ENCODE assay signal across 20 mouse cellular contexts in genomic region chr14:31006779-31007178, GRCm38 (mm10). TPM values are rescaled to one million over a fixed set of nuclear protein-coding genes. Genes with fewer than 3 reads are reported as not detected.
DNase-seq lines count a peak whose midpoint lies in the region; ATAC-seq and TF ChIP-seq lines count a peak whose summit lies in the region.
"Had no signal": no experiment of that assay in that cellular context is flagged by ENCODE, and none has a peak within 500 bp of the region (broad histone marks: within the 10 kb centered on the region; RNA-seq: fewer than 3 reads in every experiment).

No protein-coding gene starts in this region.

- WGBS in liver, embryonic 12.5 days (ENCODE audit: insufficient replicate concordance): 49% methylated on average over 5 of the region's 5 CpGs
- WGBS in liver, embryonic 16.5 days (ENCODE audit: insufficient replicate concordance): 48% methylated on average over 5 of the region's 5 CpGs

- H3K9ac ChIP-seq in liver, embryonic 12.5 days: peak overlapping the region; percentile 22; the same call in 1 of the 2 replicates
- H3K9ac ChIP-seq in liver, embryonic 16.5 days (ENCODE audit: low read depth, low read length): no peak overlapping the region
- H3K9ac ChIP-seq: embryonic facial prominence, embryonic 13.5 days; forebrain, postnatal 0 days; heart, embryonic 12.5 days had no signal

- no peaks in the 10 kb centered on the region for H3K9me3 ChIP-seq in G1E (replicated peaks)
- no peaks in the 10 kb centered on the region for H3K9me3 ChIP-seq in liver, embryonic 12.5 days (replicated peaks)
- no peaks in the 10 kb centered on the region for H3K9me3 ChIP-seq in liver, embryonic 16.5 days (replicated peaks; ENCODE audit: control insufficient read depth, low read length)
- H3K9me3 ChIP-seq: embryonic facial prominence, embryonic 13.5 days; forebrain, embryonic 10.5 days; heart, embryonic 12.5 days had no signal

- peak overlapping the region; percentile 19; the same call in 1 of the 2 replicates for H3K4me2 ChIP-seq in liver, embryonic 12.5 days
- H3K4me2 ChIP-seq in liver, embryonic 16.5 days (ENCODE audit: low read depth, low read length): no peak overlapping the region
- H3K4me2 ChIP-seq: embryonic facial prominence, embryonic 13.5 days; heart, embryonic 12.5 days had no signal

- peaks cover 60% of the 10 kb centered on the region for H3K4me1 ChIP-seq in G1E (ENCODE audit: insufficient read depth, low read depth, low read length)
- peaks cover 33% of the 10 kb centered on the region for H3K4me1 ChIP-seq in liver, embryonic 12.5 days
- H3K4me1 ChIP-seq in liver, embryonic 16.5 days (ENCODE audit: control insufficient read depth, low read depth, low read length): peaks cover 15% of the 10 kb centered on the region

- TF ChIP-seq CTCF in G1E (IDR thresholded peaks at IDR 0.05; ENCODE audit: low read depth, low read length): no peak

- peak overlapping the region; percentile 66 for H3K27ac ChIP-seq in liver, embryonic 12.5 days
- H3K27ac ChIP-seq in liver, embryonic 16.5 days (ENCODE audit: low read length): no peak overlapping the region; the same call in 1 of the 2 replicates
- H3K27ac ChIP-seq: embryonic facial prominence, embryonic 13.5 days; forebrain, embryonic 10.5 days had no signal

- peak overlapping the region; percentile 23; the same call in 1 of the 2 replicates for H3K4me3 ChIP-seq in G1E (ENCODE audit: low read depth, low read length)
- H3K4me3 ChIP-seq in liver, embryonic 12.5 days: no peak overlapping the region
- H3K4me3 ChIP-seq in liver, embryonic 16.5 days (ENCODE audit: low read depth, low read length): no peak overlapping the region
- H3K4me3 ChIP-seq: embryonic facial prominence, embryonic 13.5 days; forebrain, embryonic 10.5 days; heart, embryonic 12.5 days had no signal

- peak; percentile 26 for DNase-seq in G1E (ENCODE audit: low spot score)
- no peak for DNase-seq in lung, postnatal 36 days
- DNase-seq in lung, adult 18-20 months: no peak
- DNase-seq in thymus, adult 18-20 months: no peak
- DNase-seq in adrenal gland, postnatal 36 days: no peak
- DNase-seq: adrenal gland, adult 2 months; adrenal gland, postnatal 25 days; cerebellum, adult 11 months; cerebellum, adult 8-10 months; cerebellum, postnatal 25 days; forebrain, postnatal 0 days; gastrocnemius, postnatal 14 days had no signal

- peak; percentile 72 for ATAC-seq in G1E (ENCODE audit: extremely low read depth, insufficient number of reproducible peaks, low FRiP score, poor library complexity, severe bottlenecking)
- peak; percentile 55 for ATAC-seq in erythroblast, adult 5-6 weeks (replicated peaks; ENCODE audit: low FRiP score, poor library complexity, severe bottlenecking)
- peak; percentile 77 for ATAC-seq in liver, embryonic 12.5 days
- peak; percentile 68 for ATAC-seq in liver, embryonic 16.5 days (ENCODE audit: low read depth)
- ATAC-seq: forebrain, postnatal 0 days; hindbrain, embryonic 16.5 days; inflammation-experienced regulatory T-cells, adult 6 months had no signal

- peaks cover 56% of the 10 kb centered on the region for H3K36me3 ChIP-seq in G1E (replicated peaks)
- H3K36me3 ChIP-seq in liver, embryonic 12.5 days: peaks cover 35% of the 10 kb centered on the region
- H3K36me3 ChIP-seq in liver, embryonic 16.5 days (ENCODE audit: control insufficient read depth, insufficient read depth): peaks cover 15% of the 10 kb centered on the region

- H3K27me3 ChIP-seq in G1E (ENCODE audit: insufficient read depth, low read length): no peaks in the 10 kb centered on the region
- no peaks in the 10 kb centered on the region for H3K27me3 ChIP-seq in liver, embryonic 12.5 days (replicated peaks)
- no peaks in the 10 kb centered on the region for H3K27me3 ChIP-seq in liver, embryonic 16.5 days (ENCODE audit: control insufficient read depth, insufficient read depth, low read depth, low read length)
- H3K27me3 ChIP-seq: embryonic facial prominence, embryonic 13.5 days; heart, embryonic 12.5 days had no signal

RNA-seq across cellular contexts. Expression of gene Spcs1, which starts 5.3 kb away (rescaled TPM):
- total RNA-seq in G1E (2014; fragmentation: Nextera tagmentation): 124 and 129 TPM in 2 replicates
- total RNA-seq in G1E (2017): 169 and 173 TPM in 2 replicates
- 17.7 TPM in 2 replicates for polyA plus RNA-seq in G1E (2012)
- 64.6 and 77.6 TPM in 2 replicates for total RNA-seq in erythroblast, adult 5-6 weeks (2015; ENCODE audit: low replicate concordance)
- total RNA-seq in erythroblast, adult 5-6 weeks (2017; ENCODE audit: low replicate concordance): 28.6 and 29.4 TPM in 2 replicates
- polyA plus RNA-seq in liver, embryonic 12.5 days (2016; fragmentation: Nextera tagmentation; extraction: Ambion mirVana): 296 and 308 TPM in 2 replicates
- 259 and 284 TPM in 2 replicates for polyA plus RNA-seq in liver, embryonic 16.5 days (2015; fragmentation: Nextera tagmentation; extraction: Ambion mirVana)
- total RNA-seq in adrenal gland, postnatal 36 days (2021): 100 to 1,000 TPM; 240 to 257 TPM

RNA-seq across cellular contexts. Expression of gene Glt8d1, which starts 5.6 kb away (rescaled TPM):
- total RNA-seq in G1E (2014; fragmentation: Nextera tagmentation) (48.8 and 53.6 TPM in 2 replicates), G1E (2017) (23.7 and 34.4 TPM in 2 replicates)
- 4.5 and 4.7 TPM in 2 replicates for polyA plus RNA-seq in G1E (2012)
- 6.9 and 18.6 TPM in 2 replicates for total RNA-seq in erythroblast, adult 5-6 weeks (2015; ENCODE audit: low replicate concordance)
- 5.8 and 6.3 TPM in 2 replicates for total RNA-seq in erythroblast, adult 5-6 weeks (2017; ENCODE audit: low replicate concordance)
- 23.5 and 23.9 TPM in 2 replicates for polyA plus RNA-seq in liver, embryonic 12.5 days (2016; fragmentation: Nextera tagmentation; extraction: Ambion mirVana)
- polyA plus RNA-seq in liver, embryonic 16.5 days (2015; fragmentation: Nextera tagmentation; extraction: Ambion mirVana): 14.6 and 16.0 TPM in 2 replicates
- total RNA-seq in adrenal gland, postnatal 36 days (2021): 10 to 100 TPM; 45.8 to 49.2 TPM

RNA-seq across cellular contexts. Expression of gene Pbrm1, which starts 12.2 kb away (rescaled TPM):
- total RNA-seq in G1E (2014; fragmentation: Nextera tagmentation): 144 and 168 TPM in 2 replicates
- total RNA-seq in G1E (2017): 51.4 and 61.2 TPM in 2 replicates
- polyA plus RNA-seq in G1E (2012): 11.9 and 15.3 TPM in 2 replicates
- total RNA-seq in erythroblast, adult 5-6 weeks (2015; ENCODE audit: low replicate concordance): 69.4 and 75.4 TPM in 2 replicates
- total RNA-seq in erythroblast, adult 5-6 weeks (2017; ENCODE audit: low replicate concordance): 84.8 and 100 TPM in 2 replicates
- polyA plus RNA-seq in liver, embryonic 12.5 days (2016; fragmentation: Nextera tagmentation; extraction: Ambion mirVana): 94.9 and 95.8 TPM in 2 replicates
- 50.6 and 52.9 TPM in 2 replicates for polyA plus RNA-seq in liver, embryonic 16.5 days (2015; fragmentation: Nextera tagmentation; extraction: Ambion mirVana)
- total RNA-seq in adrenal gland, postnatal 36 days (2021): 10 to 100 TPM; 56.9 to 57.6 TPM

RNA-seq across cellular contexts. Expression of gene Gnl3, which starts 12.2 kb away (rescaled TPM):
- total RNA-seq in G1E (2014; fragmentation: Nextera tagmentation): 376 and 398 TPM in 2 replicates
- 271 and 308 TPM in 2 replicates for total RNA-seq in G1E (2017)
- 21.8 and 37.9 TPM in 2 replicates for polyA plus RNA-seq in G1E (2012)
- total RNA-seq in erythroblast, adult 5-6 weeks (2015; ENCODE audit: low replicate concordance): 55.4 and 66.3 TPM in 2 replicates
- 42.4 and 45.2 TPM in 2 replicates for total RNA-seq in erythroblast, adult 5-6 weeks (2017; ENCODE audit: low replicate concordance)
- polyA plus RNA-seq in liver, embryonic 12.5 days (2016; fragmentation: Nextera tagmentation; extraction: Ambion mirVana): 156 and 166 TPM in 2 replicates
- polyA plus RNA-seq in liver, embryonic 16.5 days (2015; fragmentation: Nextera tagmentation; extraction: Ambion mirVana): 54.8 and 60.1 TPM in 2 replicates
- total RNA-seq in adrenal gland, postnatal 36 days (2021): 100 to 1,000 TPM in 1 of 2 experiments, 10 to 100 TPM in 1; 70.5 to 126 TPM

RNA-seq across cellular contexts. Expression of gene Nek4, which starts 55.6 kb away (rescaled TPM):
- total RNA-seq in G1E (2014; fragmentation: Nextera tagmentation): 21.9 and 23.0 TPM in 2 replicates
- total RNA-seq in G1E (2017): 13.6 and 14.6 TPM in 2 replicates
- polyA plus RNA-seq in G1E (2012): 6.3 and 7.3 TPM in 2 replicates
- total RNA-seq in erythroblast, adult 5-6 weeks (2015; ENCODE audit: low replicate concordance): 0.38 and 1.0 TPM in 2 replicates
- 2.5 and 4.3 TPM in 2 replicates for total RNA-seq in erythroblast, adult 5-6 weeks (2017; ENCODE audit: low replicate concordance)
- polyA plus RNA-seq in liver, embryonic 12.5 days (2016; fragmentation: Nextera tagmentation; extraction: Ambion mirVana): 9.3 and 9.4 TPM in 2 replicates
- 3.6 TPM in 2 replicates for polyA plus RNA-seq in liver, embryonic 16.5 days (2015; fragmentation: Nextera tagmentation; extraction: Ambion mirVana)
- 10 to 100 TPM; 11.2 to 12.6 TPM for total RNA-seq in adrenal gland, postnatal 36 days (2021)
